Mouse (Mus musculus) bone marrow macrophage, adult 2 months (primary cell): ENCODE data around the gene Dcps.

Source experiments
- CTCF ChIP-seq: IDR thresholded peaks from 2 replicates; pipeline ENCODE4 v1.5.1; 2012; ENCODE audit warnings: low read depth, mild to moderate bottlenecking, low read length, moderate library complexity
- POLR2A ChIP-seq: IDR thresholded peaks from 2 replicates; pipeline ENCODE4 v1.6.1; 2012; ENCODE audit warnings: mild to moderate bottlenecking, low read depth, low read length, borderline replicate concordance

DNA sequence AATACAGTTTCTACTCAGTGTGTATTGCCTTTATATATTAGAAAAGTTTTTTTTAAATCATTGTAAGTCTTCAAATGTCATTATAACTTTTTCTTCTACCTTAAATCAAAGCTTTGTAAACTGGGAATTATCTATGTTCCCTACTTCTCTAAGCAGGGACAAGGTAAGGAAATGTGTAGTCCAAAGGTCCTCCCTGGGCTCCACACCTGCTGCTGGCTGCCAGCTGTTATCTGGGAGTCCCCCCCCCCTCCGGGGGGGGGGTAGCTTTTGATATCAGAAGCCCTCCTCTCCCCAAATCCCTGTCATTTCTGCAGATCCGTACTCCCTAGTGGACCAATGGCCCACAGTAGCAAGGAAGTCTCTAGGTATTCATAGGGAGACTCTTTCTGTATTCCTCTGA is 70.4 kb downstream of the Dcps start:
- TF ChIP-seq CTCF (no peak), POLR2A (no peak)
